Mouse (Mus musculus): Measurements from ENCODE around the gene Gm10719. TPM values are rescaled to one million over a fixed set of nuclear protein-coding genes. Genes with fewer than 3 reads are reported as not detected.
"Not testable (repeated sequence)": the region's sequence is repeated elsewhere in the genome, so short reads cannot be mapped to it uniquely, and the experiment has no call there.

Gm10719 gene
- polyA plus RNA-seq, 1 experiment: 3.9 TPM

DNA sequence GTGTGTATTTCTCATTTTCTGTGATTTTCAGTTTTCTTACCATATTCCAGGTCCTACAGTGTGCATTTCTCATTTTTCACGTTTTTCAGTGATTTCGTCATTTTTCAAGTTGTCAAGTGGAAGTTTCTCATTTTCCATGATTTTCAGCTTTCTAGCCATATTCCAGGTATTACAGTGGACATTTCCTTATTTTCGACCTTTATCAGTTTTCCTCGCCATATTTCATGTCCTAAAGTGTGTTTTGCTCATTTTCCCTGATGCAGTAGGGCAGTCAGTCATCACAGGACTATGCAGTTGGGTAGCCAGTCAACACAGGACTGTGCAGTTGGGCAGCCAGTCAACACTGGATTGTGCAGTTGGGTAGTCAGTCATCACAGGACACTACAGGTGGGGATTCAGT is 21.0 kb downstream of the Gm10719 start:
- not testable (repeated sequence) for H3K36me3 ChIP-seq (ENCODE audit: control insufficient read depth); H3K9me3 ChIP-seq (ENCODE audit: control insufficient read depth, low read length); H3K4me3 ChIP-seq (replicated peaks); H3K27me3 ChIP-seq (ENCODE audit: control insufficient read depth); H3K4me1 ChIP-seq (ENCODE audit: control insufficient read depth)

Other genes starting within 250 kb of the Gm10719 start
- gene Gm10722, start 16.5 kb upstream of the Gm10719 start, polyA plus RNA-seq (2012): 0.09 and 0.39 TPM in 2 replicates
- gene Gm11168, start 14.1 kb upstream of the Gm10719 start, polyA plus RNA-seq (2012): 0.28 and 1.2 TPM in 2 replicates
- 0.60 and 1.9 TPM in 2 replicates for gene Gm10721, start 4.3 kb upstream of the Gm10719 start, polyA plus RNA-seq (2012)
- gene Gm10720, start 1.8 kb upstream of the Gm10719 start, polyA plus RNA-seq (2012): 0.06 and 0.16 TPM in 2 replicates
- gene Gm10718, start 6.1 kb downstream of the Gm10719 start, polyA plus RNA-seq (2012): 7.7 and 12.3 TPM in 2 replicates
- 0.93 and 1.1 TPM in 2 replicates for gene Gm10717, start 8.0 kb downstream of the Gm10719 start, polyA plus RNA-seq (2012)
- gene Gm17535, start 17.2 kb downstream of the Gm10719 start, polyA plus RNA-seq (2012): 0.08 and 0.15 TPM in 2 replicates
- 0.06 and 0.08 TPM in 2 replicates for gene Gm10715, start 19.5 kb downstream of the Gm10719 start, polyA plus RNA-seq (2012)

Measured in erythroblast, embryonic 14.5 days (primary cell).